In genomic region chr10:12874577-12875277, GRCm38 (mm10) we compare ENCODE assay signal across 9 mouse cellular contexts. TPM values are rescaled to one million over a fixed set of nuclear protein-coding genes. Genes with fewer than 3 reads are reported as not detected.
DNase-seq lines count a peak whose midpoint lies in the region; ATAC-seq and TF ChIP-seq lines count a peak whose summit lies in the region.
"Had no signal": no experiment of that assay in that cellular context is flagged by ENCODE, and none has a peak within 500 bp of the region (broad histone marks: within the 10 kb centered on the region; RNA-seq: fewer than 3 reads in every experiment).

No protein-coding gene starts in this region.

- 65% methylated on average over 8 of the region's 8 CpGs for WGBS in kidney, postnatal 0 days
- 25% methylated on average over 8 of the region's 8 CpGs for WGBS in bone marrow, adult 2 months
- WGBS in liver, embryonic 13.5 days (ENCODE audit: insufficient replicate concordance): 20% methylated on average over 8 of the region's 8 CpGs

- H3K4me1 ChIP-seq in kidney, postnatal 0 days (replicated peaks; ENCODE audit: insufficient read depth, low read length): 0 out of 2 replicates have a peak, but pooled peaks cover 4% of the 10 kb centered on the region
- H3K4me1 ChIP-seq in bone marrow, adult 2 months (ENCODE audit: control insufficient read depth, insufficient read depth, low read length): peaks cover 1% of the 10 kb centered on the region; the same call in 1 of the 2 replicates
- H3K4me1 ChIP-seq in liver, embryonic 13.5 days (replicated peaks): peaks cover 15% of the 10 kb centered on the region

- H3K27ac ChIP-seq in kidney, postnatal 0 days: no peak overlapping the region
- H3K27ac ChIP-seq in bone marrow, adult 2 months (ENCODE audit: control insufficient read depth, insufficient read depth, low read depth, low read length, poor library complexity): no peak overlapping the region
- H3K27ac ChIP-seq in liver, embryonic 13.5 days: peak overlapping the region; percentile 27

- H3K4me2 ChIP-seq in kidney, postnatal 0 days (ENCODE audit: low read length): no peak overlapping the region
- peak overlapping the region; percentile 61 for H3K4me2 ChIP-seq in liver, embryonic 13.5 days

- DNase-seq in kidney, postnatal 0 days (ENCODE audit: low spot score): peak; percentile 34
- DNase-seq in kidney, postnatal 25 days: no peak
- DNase-seq in liver, embryonic 13.5 days: no peak
- peak; percentile 66 for DNase-seq in thymus, postnatal 0 days (ENCODE audit: low spot score)
- no peak for DNase-seq in testis, postnatal 14 days (ENCODE audit: low spot score)
- no peak for DNase-seq in urinary bladder, postnatal 4 days (ENCODE audit: low spot score in 2 of 2)
- no peak for DNase-seq in ovary, postnatal 36 days (ENCODE audit: low spot score)

- H3K9ac ChIP-seq in kidney, postnatal 0 days (ENCODE audit: low read depth, low read length): no peak overlapping the region
- H3K9ac ChIP-seq in liver, embryonic 13.5 days: peak overlapping the region; percentile 42

- TF ChIP-seq POLR2A in bone marrow, adult 2 months (IDR thresholded peaks at IDR 0.05; ENCODE audit: borderline replicate concordance, control insufficient read depth, low read depth, low read length): no peak

- H3K4me3 ChIP-seq in kidney, postnatal 0 days (replicated peaks; ENCODE audit: low read depth, low read length): no peak overlapping the region
- H3K4me3 ChIP-seq in bone marrow, adult 2 months (replicated peaks; ENCODE audit: control insufficient read depth, low read depth, low read length): peak overlapping the region; percentile 66
- peak overlapping the region; percentile 47 for H3K4me3 ChIP-seq in liver, embryonic 13.5 days (replicated peaks)

- no peaks in the 10 kb centered on the region for H3K36me3 ChIP-seq in kidney, postnatal 0 days (ENCODE audit: insufficient read depth, low read length)
- no peaks in the 10 kb centered on the region for H3K36me3 ChIP-seq in liver, embryonic 13.5 days

- ATAC-seq in kidney, postnatal 0 days (replicated peaks; ENCODE audit: low FRiP score, low read depth): no peak
- peak; percentile 76 for ATAC-seq in liver, embryonic 13.5 days (ENCODE audit: low read depth)
- ATAC-seq: forebrain, embryonic 16.5 days had no signal

- no peak for TF ChIP-seq CTCF in kidney, postnatal 0 days (IDR thresholded peaks at IDR 0.05; ENCODE audit: low read depth)
- no peak for TF ChIP-seq CTCF in bone marrow, adult 2 months (IDR thresholded peaks at IDR 0.05; ENCODE audit: control insufficient read depth, insufficient read depth, low read length)

- H3K9me3 ChIP-seq in kidney, postnatal 0 days (replicated peaks; ENCODE audit: low read length): no peaks in the 10 kb centered on the region
- H3K9me3 ChIP-seq in liver, embryonic 13.5 days (replicated peaks): no peaks in the 10 kb centered on the region

- no peaks in the 10 kb centered on the region for H3K27me3 ChIP-seq in kidney, postnatal 0 days (ENCODE audit: insufficient read depth, low read length)
- 0 out of 2 replicates have a peak, but pooled peaks cover 4% of the 10 kb centered on the region for H3K27me3 ChIP-seq in liver, embryonic 13.5 days

RNA-seq across cellular contexts. Expression of gene Utrn, which starts 5.6 kb away (rescaled TPM):
- polyA plus RNA-seq in kidney, postnatal 0 days (2015; fragmentation: Nextera tagmentation; extraction: Ambion mirVana): 59.0 and 69.6 TPM in 2 replicates
- polyA plus RNA-seq in bone marrow, adult 2 months (2011; ENCODE audit: insufficient read depth, insufficient read length, low replicate concordance, missing spikeins): 6.9 and 31.4 TPM in 2 replicates
- polyA plus RNA-seq in liver, embryonic 13.5 days (2015; fragmentation: Nextera tagmentation; extraction: Ambion mirVana): 9.2 and 9.7 TPM in 2 replicates
- polyA plus RNA-seq in thymus, postnatal 0 days (2015; fragmentation: Nextera tagmentation; extraction: Ambion mirVana): 54.3 and 84.8 TPM in 2 replicates

Comparison
In these comparisons a context has a peak if more than half of its experiments do, and no peak if none do; other contexts are left out.
1. DNase-seq: peak in kidney, postnatal 0 days (single experiment) and thymus, postnatal 0 days (single experiment); none in kidney, postnatal 25 days (0 of 2), liver, embryonic 13.5 days (single experiment), testis, postnatal 14 days (single experiment), urinary bladder, postnatal 4 days (0 of 2) and ovary, postnatal 36 days (single experiment).